Mouse (Mus musculus) brown adipose tissue, adult 24 weeks (tissue): ENCODE data around the gene Cdk2ap2. TPM values are rescaled to one million over a fixed set of nuclear protein-coding genes. Genes with fewer than 3 reads are reported as not detected.
"Not testable (repeated sequence)": the region's sequence is repeated elsewhere in the genome, so short reads cannot be mapped to it uniquely, and the experiment has no call there.

ENCODE experiments used
- H3K27ac ChIP-seq: fragments of 200-500 bp; replicated peaks from 2 replicates; pipeline ENCODE4 v1.5.1; 2012; ENCODE audit warnings: low read depth, mild to moderate bottlenecking, low read length
- H3K4me1 ChIP-seq: fragments of 200-500 bp; 2 replicates; pipeline ENCODE4 v1.6.1; 2012; ENCODE audit warnings: low read length, mixed read lengths; ENCODE audit not compliant: control insufficient read depth, insufficient read depth, insufficient read length
- H3K4me3 ChIP-seq: fragments of 200-500 bp; 2 replicates; pipeline ENCODE4 v1.5.1; 2012; ENCODE audit warnings: low read depth, mild to moderate bottlenecking, low read length, moderate library complexity; ENCODE audit not compliant: insufficient read depth
- polyA plus RNA-seq: library from polyadenylated mRNA; stranded (reverse); fragments of >200 nt; gene quantifications from 2 replicates; pipeline ENCODE4 v1.2.4, GENCODE M21; 2012; ENCODE audit not compliant: missing spikeins, insufficient read depth, insufficient read length

The Cdk2ap2 gene
- polyA plus RNA-seq, 1 experiment = 101 TPM

DNA sequence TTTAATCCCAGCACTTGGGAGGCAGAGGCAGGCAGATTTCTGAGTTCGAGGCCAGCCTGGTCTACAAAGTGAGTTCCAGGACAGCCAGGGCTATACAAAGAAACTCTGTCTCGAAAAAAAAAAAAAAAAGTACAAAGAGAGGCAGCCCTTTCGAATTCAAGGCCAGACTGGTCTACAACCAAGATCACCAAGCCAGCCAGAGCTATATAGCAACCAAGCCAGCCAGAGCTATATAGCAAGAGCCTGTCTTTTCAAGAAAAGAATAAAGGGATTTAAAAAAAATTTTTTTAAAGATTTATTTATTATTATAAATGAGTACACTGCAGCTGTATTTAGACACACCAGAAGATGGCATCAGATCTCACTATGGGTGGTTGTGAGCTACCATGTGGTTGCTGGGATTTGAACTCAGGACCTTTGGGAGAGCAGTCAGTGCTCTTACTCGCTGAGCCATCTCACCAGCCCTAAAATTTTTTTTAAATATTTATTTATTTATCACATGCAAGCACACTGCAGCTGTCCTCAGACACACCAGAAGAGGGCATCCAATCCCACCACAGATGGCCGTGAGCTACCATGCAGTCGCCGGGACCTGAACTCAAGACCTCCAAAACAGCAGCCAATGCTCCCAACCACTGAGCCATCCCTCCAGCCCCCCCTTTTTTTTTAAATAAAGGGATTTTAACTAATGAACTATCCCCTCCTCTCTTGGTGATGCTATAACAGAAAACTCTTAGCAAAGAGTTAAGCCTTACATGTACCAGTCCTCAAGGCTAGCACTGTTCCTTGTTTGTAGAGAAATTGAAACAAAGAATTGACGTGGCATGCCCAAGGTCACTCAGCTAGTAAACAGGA lies 36.7 kb upstream of the Cdk2ap2 start:
- not testable (repeated sequence) for H3K4me3 ChIP-seq, H3K27ac ChIP-seq
- peaks cover 14% of the 10 kb centered on the region for H3K4me1 ChIP-seq

- Histone ChIP-seq H3K4me1 (peaks cover 11% of the 10 kb centered on the region), H3K27ac (peak overlapping the region; percentile 64)
Observed at GRCm38 (mm10) chr19:4060899-4061465, 36.0 kb upstream of the Cdk2ap2 start.

DNA sequence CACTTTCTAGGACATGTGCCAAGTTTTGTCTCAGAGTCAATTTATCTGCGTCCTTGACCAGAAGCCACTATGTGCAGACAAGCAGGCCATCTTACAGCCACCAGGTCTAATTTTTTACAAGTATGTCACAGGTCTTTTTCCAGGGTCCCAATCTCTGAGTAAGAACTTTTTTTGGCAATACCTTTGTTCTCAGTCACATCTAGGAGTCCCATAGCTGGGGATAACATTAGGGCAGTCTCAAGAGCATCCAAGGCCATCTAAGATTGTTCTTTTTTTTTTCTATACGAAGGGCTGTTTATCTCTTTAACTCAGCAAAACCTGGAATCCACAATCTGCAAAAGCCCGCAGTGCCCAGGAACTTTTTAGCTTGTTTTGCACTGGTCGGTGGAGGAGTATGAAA lies 33.6 kb upstream of the Cdk2ap2 start:
- peak overlapping the region; percentile 24; the same call in 1 of the 2 replicates for H3K27ac ChIP-seq
- peaks cover 11% of the 10 kb centered on the region for H3K4me1 ChIP-seq
- not testable (repeated sequence) for H3K4me3 ChIP-seq

More at GRCm38 (mm10) chr19:4060899-4061465, 36.0 kb upstream of the Cdk2ap2 start:
- H3K4me3 ChIP-seq = no peak overlapping the region

- not testable (repeated sequence) for H3K27ac ChIP-seq, H3K4me1 ChIP-seq, H3K4me3 ChIP-seq
Observed at GRCm38 (mm10) chr19:4064501-4064900, 32.5 kb upstream of the Cdk2ap2 start.

DNA sequence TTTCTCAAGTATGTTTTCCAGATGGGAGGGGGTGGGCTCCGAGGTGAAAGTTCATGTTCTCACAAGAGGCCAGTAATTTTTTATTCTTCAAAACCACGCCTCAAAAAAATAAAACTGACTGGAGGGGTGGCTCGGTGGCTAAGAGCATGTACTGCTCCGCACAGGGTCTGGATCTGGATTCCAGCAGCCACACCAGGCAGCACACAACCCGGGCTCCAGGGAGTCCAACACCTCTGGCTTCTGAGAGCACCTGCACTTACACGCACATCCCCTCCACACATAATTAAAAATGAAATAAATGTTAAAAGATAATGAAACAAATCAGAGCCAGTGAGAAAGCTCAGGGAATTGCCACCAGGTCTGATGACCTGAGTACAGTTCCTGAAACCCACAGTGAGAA lies 30.7 kb upstream of the Cdk2ap2 start:
- no peak overlapping the region for H3K27ac ChIP-seq

GRCm38 (mm10) chr19:4066877-4067276 lies 30.1 kb upstream of the Cdk2ap2 start:
- no peak overlapping the region for H3K4me3 ChIP-seq
- no peaks in the 10 kb centered on the region; the same call in 1 of the 2 replicates for H3K4me1 ChIP-seq
- no peak overlapping the region for H3K27ac ChIP-seq

More for the DNA sequence above, 30.7 kb upstream of the Cdk2ap2 start:
- no peaks in the 10 kb centered on the region; the same call in 1 of the 2 replicates for H3K4me1 ChIP-seq
- H3K4me3 ChIP-seq = no peak overlapping the region

GRCm38 (mm10) chr19:4068242-4068641 lies 28.7 kb upstream of the Cdk2ap2 start:
- H3K4me3 ChIP-seq, H3K27ac ChIP-seq, H3K4me1 ChIP-seq: not testable (repeated sequence)

GRCm38 (mm10) chr19:4068717-4069410 lies 28.1 kb upstream of the Cdk2ap2 start:
- Histone ChIP-seq H3K4me3 (no peak overlapping the region), H3K27ac (no peak overlapping the region), H3K4me1 (no peaks in the 10 kb centered on the region; the same call in 1 of the 2 replicates)

- no peaks in the 10 kb centered on the region; the same call in 1 of the 2 replicates for H3K4me1 ChIP-seq
- H3K4me3 ChIP-seq = no peak overlapping the region
- H3K27ac ChIP-seq = no peak overlapping the region
Observed at GRCm38 (mm10) chr19:4070311-4070710, 26.7 kb upstream of the Cdk2ap2 start.

- H3K27ac ChIP-seq = no peak overlapping the region
- no peaks in the 10 kb centered on the region; the same call in 1 of the 2 replicates for H3K4me1 ChIP-seq
- no peak overlapping the region for H3K4me3 ChIP-seq
Observed at GRCm38 (mm10) chr19:4070756-4071155, 26.2 kb upstream of the Cdk2ap2 start.

- no peak overlapping the region for H3K4me3 ChIP-seq
- H3K27ac ChIP-seq = no peak overlapping the region
- H3K4me1 ChIP-seq = no peaks in the 10 kb centered on the region
Observed at GRCm38 (mm10) chr19:4071406-4071805, 25.6 kb upstream of the Cdk2ap2 start.

DNA sequence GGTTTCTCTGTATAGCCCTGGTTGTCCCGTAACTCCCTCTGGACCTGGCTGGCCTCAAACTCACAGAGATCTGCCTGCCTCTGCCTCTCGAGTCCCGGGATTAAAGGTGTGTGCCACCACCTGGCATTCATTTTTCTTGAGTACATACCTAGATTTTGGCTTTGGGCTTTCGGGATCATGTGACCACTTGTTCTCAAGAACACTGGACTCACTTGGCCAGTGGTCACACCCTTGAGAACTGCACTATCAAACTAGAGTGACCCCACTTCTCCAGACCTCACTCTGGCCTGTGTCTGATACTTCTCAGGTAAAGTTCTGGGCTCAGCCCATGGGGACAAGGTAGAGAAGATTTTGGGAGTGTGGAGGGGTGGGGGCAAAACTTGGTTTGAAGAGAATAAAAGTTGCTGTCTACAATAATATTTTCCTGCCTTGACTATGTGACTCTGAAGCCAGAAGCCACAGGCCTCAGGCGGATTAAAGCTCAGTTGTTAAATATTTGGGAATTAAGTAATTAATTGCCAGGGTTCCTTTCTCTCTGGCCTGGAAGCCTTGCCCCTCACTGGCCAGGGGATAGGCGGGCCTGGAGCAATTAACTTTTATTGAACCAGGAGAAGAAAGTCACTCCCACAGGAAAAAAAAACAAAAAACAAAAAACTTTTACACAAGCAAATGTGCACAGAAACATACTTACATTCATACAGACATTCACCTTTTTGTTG lies 24.1 kb upstream of the Cdk2ap2 start:
- no peaks in the 10 kb centered on the region for H3K4me1 ChIP-seq
- H3K27ac ChIP-seq = no peak overlapping the region
- H3K4me3 ChIP-seq = no peak overlapping the region

- no peak overlapping the region for H3K4me3 ChIP-seq
- H3K27ac ChIP-seq = no peak overlapping the region
- H3K4me1 ChIP-seq = no peaks in the 10 kb centered on the region
Observed at GRCm38 (mm10) chr19:4075531-4075930, 21.5 kb upstream of the Cdk2ap2 start.

- Histone ChIP-seq H3K27ac (no peak overlapping the region), H3K4me3 (no peak overlapping the region), H3K4me1 (no peaks in the 10 kb centered on the region)
Observed at GRCm38 (mm10) chr19:4079594-4079993, 17.4 kb upstream of the Cdk2ap2 start.

DNA sequence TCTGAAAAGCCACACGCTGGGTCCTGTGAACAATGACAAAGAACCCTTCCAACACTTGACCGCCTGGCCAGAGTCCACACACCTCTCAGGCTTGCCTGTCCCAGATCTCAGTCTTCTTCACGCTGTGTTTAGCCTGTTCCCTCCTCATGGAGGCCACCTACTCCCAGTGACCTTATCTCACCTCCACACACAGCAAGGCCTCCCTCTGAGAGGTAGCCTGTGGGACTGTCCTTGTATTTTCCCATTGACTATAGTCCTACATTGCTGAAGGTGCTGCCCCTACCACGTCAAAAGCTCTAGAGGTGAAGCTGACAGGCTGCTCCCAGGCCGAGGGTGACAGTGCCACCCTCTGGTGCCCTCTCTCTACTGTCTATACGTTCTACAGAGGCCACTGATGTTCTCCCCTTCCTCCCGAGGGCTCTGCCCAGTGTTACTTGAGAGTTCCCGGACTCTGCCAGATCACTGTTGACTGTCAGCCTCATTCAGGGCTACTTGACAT lies 16.4 kb upstream of the Cdk2ap2 start:
- Histone ChIP-seq H3K4me3 (no peak overlapping the region), H3K4me1 (no peaks in the 10 kb centered on the region), H3K27ac (no peak overlapping the region)
